Mouse (Mus musculus) lung, postnatal 10 days (tissue): ENCODE results near the gene Pygl.
"Not testable (repeated sequence)": the region's sequence is repeated elsewhere in the genome, so short reads cannot be mapped to it uniquely, and the experiment has no call there.

Source experiments
- DNase-seq: peaks from one replicate; pipeline ENCODE4 v3.0.0; 2021

Gene Pygl

DNA sequence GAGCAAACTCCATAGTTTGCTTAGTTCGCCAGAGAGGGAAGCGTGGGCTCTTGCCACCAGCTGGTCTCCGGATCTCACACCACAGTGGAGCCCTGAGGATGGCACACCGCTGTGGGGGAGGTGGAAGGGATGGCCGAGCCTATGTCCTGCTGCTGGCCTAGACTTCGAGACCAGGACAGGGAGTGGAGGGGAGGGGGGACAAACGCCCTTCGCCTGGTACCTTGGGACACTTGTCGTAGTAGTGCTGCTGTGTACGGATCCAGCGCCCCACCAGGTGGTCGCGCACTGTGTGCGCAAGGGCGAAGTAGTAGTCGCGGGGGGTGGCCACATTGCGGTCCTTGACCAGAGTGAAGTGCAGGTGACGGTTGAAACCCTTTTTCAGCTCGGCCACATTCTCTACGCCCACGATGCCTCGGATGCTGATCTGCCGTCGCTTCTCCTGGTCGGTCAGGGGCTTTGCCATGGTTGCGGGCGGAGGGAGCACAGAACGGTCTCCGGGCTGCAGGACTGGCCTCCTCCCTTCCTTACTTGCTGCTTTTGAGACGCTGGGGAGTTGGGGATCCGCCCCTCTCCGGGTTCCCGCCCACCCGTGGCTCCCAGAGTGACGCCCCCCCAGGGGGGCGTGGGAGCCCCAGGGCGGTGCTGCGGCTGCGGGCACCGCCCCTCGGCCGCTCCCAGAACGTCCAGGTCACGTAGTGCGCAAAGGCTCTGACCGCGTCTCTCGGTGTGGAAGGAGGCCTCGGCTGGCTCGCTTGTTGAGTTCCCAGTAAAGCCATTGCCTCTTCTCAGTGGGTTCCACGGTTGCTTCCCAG is 4.0 kb downstream of the Pygl start:
- peak; percentile 91 for DNase-seq

- DNase-seq = no peak
Observed at GRCm38 (mm10) chr12:70226655-70227054, 4.6 kb downstream of the Pygl start.

GRCm38 (mm10) chr12:70223331-70223730 is 8.0 kb downstream of the Pygl start:
- DNase-seq = no peak

- no peak for DNase-seq
Observed at GRCm38 (mm10) chr12:70221425-70221824, 9.9 kb downstream of the Pygl start.

- no peak for DNase-seq
Observed at GRCm38 (mm10) chr12:70218795-70219540, 12.3 kb downstream of the Pygl start.

GRCm38 (mm10) chr12:70216229-70216800 is 15.0 kb downstream of the Pygl start:
- DNase-seq = peak; percentile 17

GRCm38 (mm10) chr12:70214281-70214680 is 17.0 kb downstream of the Pygl start:
- DNase-seq = no peak

GRCm38 (mm10) chr12:70213601-70214000 is 17.7 kb downstream of the Pygl start:
- no peak for DNase-seq

DNA sequence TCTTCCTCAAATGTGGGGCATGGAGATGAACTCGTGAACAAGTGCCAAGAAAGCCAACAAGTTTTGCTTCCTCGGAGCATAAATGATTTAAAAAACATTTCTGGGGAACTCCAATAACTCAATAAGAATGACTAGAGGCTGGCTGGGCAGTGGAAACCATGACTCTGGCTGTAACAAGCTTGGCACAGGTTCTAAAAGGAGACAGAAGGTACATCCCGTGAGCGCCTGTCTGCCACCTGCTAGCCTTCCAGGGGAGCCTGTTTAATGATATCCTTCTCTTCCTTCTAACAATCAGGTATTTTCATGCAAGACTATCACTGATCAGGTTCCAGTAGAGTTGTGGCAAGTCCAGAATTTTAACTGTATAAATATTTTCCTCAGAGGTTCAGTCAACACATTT is 18.8 kb downstream of the Pygl start:
- DNase-seq = no peak

DNA sequence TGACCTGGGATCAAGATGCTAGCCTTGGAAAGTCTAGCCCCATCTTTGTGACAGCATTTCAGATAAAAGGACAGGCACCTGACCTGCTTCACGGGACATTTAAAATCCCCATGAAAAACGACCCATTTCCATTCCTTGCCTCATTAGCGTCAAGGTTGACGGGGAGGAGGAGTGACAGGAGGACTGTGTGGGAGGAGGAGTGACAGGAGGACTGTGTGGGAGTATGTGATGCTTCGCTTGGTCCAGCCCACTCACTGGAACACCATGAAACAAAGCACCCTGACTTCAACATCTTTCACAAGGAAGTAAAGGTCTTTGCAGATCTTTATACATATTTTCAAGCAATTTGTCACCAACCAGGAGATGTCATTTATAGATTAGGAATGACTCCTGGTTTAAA is 23.1 kb downstream of the Pygl start:
- no peak for DNase-seq

- DNase-seq = no peak
Observed at GRCm38 (mm10) chr12:70204433-70204832, 26.9 kb downstream of the Pygl start.

DNA sequence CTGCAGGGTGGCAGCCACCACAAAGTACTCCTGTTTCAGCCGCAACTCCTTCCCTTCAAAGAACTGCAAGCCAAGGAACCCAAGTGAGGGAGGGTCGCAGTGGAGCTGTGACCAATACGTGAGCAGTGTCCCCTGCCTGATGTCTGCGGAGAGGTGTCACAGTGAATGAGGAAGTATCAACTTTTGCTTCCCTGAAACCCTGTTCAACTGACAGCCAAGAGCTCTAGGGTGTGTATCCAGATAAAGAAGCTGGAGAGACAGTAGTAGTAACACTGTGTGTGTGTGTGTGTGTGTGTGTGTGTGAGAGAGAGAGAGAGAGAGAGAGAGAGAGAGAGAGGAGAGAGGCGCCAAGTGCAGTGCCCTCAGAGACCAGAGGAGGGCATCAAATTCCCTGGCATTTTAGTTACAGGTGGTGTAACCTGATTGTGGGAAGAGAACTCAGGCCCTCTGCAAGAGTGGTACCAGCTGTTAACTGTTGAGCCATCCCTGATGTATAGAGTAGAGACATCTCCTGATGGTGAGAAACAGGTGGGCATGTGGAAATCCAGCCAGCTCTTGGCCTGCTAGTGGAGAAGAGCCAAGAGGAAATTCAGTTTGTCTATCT is 29.3 kb downstream of the Pygl start:
- DNase-seq = no peak

- no peak for DNase-seq
Observed at GRCm38 (mm10) chr12:70196341-70196740, 34.9 kb downstream of the Pygl start.

- DNase-seq = no peak
Observed at GRCm38 (mm10) chr12:70195426-70195825, 35.9 kb downstream of the Pygl start.

- DNase-seq = no peak
Observed at GRCm38 (mm10) chr12:70192267-70192727, 39.0 kb downstream of the Pygl start.

DNA sequence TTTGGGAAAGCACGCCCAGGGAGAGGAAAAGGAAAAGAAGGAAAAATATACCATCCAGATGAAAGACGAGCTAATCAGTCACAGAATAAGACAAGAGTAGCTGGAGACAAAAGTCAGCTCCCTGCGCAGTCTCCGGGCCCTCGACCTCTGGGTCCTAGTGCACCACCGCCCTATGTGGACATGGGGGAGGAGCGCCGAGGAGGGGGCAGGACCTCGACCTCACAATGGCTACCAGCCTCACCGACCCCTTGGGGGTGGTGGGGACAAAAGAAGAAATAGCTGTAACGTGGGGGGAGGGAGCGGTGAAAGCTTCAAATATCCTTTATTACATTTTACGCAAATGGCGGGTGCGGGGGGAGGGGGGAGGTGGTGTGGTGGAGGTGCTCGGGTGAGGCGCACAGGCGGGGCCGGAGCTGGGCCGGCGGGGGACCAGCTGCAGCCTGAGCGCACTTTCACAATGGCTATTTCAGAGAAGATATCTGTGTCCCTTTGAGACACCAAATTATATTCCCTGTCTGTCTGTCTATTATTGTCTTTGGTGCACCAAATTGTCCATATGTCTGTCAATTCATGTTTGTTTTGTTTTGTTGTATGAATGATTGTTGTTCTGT is 47.0 kb downstream of the Pygl start:
- no peak for DNase-seq

DNA sequence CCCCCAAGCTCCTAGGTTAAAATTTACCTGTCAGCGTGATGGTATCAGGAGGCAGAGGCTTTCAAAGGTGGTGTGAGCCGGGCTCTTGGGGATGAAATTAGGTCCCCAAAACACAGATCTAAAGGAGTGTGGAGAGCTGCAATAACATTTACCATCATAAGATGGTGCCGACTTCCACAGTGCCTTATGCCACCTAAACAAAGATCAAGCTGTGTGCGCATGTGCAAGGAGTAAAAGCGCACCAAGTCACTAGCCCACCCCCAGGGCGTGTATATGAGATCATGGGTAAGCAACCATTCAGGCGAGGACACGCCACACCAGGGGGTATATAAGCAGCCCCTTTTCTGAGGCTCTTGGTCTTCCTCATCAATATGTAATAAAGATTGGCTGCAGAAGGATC is 47.8 kb downstream of the Pygl start:
- not testable (repeated sequence) for DNase-seq

GRCm38 (mm10) chr12:70169969-70170368 is 61.3 kb downstream of the Pygl start:
- DNase-seq = no peak

DNA sequence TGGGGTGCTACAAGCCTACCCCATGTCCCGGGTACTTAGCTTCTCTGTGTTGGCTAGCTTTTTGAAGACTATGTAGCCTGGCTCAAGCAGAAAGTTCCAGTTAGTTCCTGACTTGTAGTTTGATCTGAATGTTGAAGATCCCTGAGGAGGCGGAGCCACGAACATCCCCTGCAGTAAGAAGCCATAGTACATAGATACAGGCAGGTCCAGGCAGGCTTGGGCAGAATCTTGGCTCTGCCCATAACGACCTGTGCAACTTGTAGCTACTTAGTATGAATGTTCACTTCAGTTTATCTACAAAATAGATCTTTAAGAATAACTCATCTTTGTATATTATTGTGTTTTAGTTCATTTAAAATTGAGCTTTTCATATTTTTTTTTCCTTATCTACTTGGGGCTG is 63.3 kb downstream of the Pygl start:
- DNase-seq = no peak

GRCm38 (mm10) chr12:70164741-70165140 is 66.5 kb downstream of the Pygl start:
- DNase-seq = no peak

- DNase-seq = no peak
Observed at GRCm38 (mm10) chr12:70161057-70161456, 70.2 kb downstream of the Pygl start.

GRCm38 (mm10) chr12:70157292-70158066 is 73.8 kb downstream of the Pygl start:
- DNase-seq = no peak
